12 mouse cellular contexts compared by ENCODE assay signal in the genomic region with DNA sequence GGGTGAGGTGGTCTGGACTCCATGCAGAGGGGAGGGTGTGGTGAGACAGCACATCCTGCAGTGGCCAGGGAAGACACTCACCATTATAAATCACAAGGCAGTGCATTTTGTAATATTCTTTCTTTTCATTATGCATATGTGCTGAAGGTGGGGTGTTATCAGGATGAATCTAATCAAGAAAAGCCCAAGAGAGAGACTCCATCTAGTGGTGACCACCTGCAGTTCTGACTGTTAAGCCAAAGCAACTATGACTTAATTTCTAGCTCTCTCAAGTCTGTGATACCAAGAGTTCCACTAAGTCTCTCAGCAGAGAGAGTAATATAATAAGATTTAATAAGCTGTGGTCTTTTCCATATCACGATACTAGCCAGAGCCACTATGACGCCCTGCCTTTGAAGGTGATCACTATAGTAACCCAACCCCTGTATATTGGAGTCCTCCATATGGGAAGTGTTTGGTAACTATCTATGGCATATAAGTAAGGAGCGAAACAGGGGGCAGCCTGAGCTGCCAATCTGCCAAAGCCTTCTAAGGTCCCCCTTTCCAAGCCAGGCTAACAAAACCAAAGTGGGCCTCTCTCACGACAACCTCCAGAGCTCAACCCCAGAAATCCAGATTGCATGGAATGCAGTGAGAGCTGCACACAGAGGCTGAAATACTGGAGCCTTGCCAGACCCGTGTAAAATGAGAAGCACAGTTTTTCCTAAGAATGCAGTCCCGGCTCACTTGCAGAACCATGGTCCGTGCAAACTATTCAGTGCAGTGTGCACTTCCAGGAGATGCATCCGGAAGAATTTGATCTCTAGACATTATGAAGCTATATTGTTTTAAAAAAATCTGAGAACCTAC.
DNase-seq lines count a peak whose midpoint lies in the region; ATAC-seq and TF ChIP-seq lines count a peak whose summit lies in the region.
"Had no signal": no experiment of that assay in that cellular context is flagged by ENCODE, and none has a peak within 500 bp of the region (broad histone marks: within the 10 kb centered on the region; RNA-seq: fewer than 3 reads in every experiment).

No protein-coding gene starts in this region.

- peak; percentile 71 for TF ChIP-seq CTCF in left cerebral cortex, adult 2 months (IDR thresholded peaks at IDR 0.05)

- H3K4me3 ChIP-seq in hindbrain, embryonic 10.5 days, result no peak overlapping the region
- H3K4me3 ChIP-seq in hindbrain, embryonic 14.5 days (replicated peaks; ENCODE audit: low read length), result no peak overlapping the region
- H3K4me3 ChIP-seq in left cerebral cortex, adult 2 months, result no peak overlapping the region
- H3K4me3 ChIP-seq in embryonic facial prominence, embryonic 14.5 days (ENCODE audit: low read depth, low read length), result no peak overlapping the region

- 0 out of 2 replicates have a peak overlapping the region, but pooled peaks have one; percentile 17 for H3K27ac ChIP-seq in hindbrain, embryonic 10.5 days
- no peak overlapping the region for H3K27ac ChIP-seq in hindbrain, embryonic 14.5 days
- no peak overlapping the region for H3K27ac ChIP-seq in left cerebral cortex, adult 2 months
- no peak overlapping the region for H3K27ac ChIP-seq in embryonic facial prominence, embryonic 14.5 days (replicated peaks; ENCODE audit: low read depth, low read length)

- no peak for DNase-seq in hindbrain, embryonic 10.5 days (ENCODE audit: low spot score)
- no peak for DNase-seq in hindbrain, embryonic 14.5 days (ENCODE audit: low spot score)
- peak in 1 of 2 experiments; percentile 28 for DNase-seq in left cerebral cortex, adult 2 months (ENCODE audit: extremely low spot score in 1 of 2, low spot score in 2 of 2)
- no peak for DNase-seq in left cerebral cortex, postnatal 10 days (ENCODE audit: extremely low spot score in 1 of 2, low spot score in 2 of 2)
- peak; percentile 4 for DNase-seq in Muller cell, postnatal 12 days (ENCODE audit: inconsistent ontology term)
- DNase-seq in embryonic facial prominence, embryonic 14.5 days (ENCODE audit: low spot score), result peak; percentile 91
- no peak for DNase-seq in cerebellum, adult 18-20 months
- no peak for DNase-seq in thymus, adult 18-20 months
- DNase-seq: lung, postnatal 36 days; retina, postnatal 1 day had no signal

- no peak overlapping the region for H3K9ac ChIP-seq in hindbrain, embryonic 14.5 days
- no peak overlapping the region for H3K9ac ChIP-seq in embryonic facial prominence, embryonic 14.5 days (ENCODE audit: low read depth, low read length)

- no peaks in the 10 kb centered on the region for H3K9me3 ChIP-seq in hindbrain, embryonic 10.5 days
- no peaks in the 10 kb centered on the region for H3K9me3 ChIP-seq in hindbrain, embryonic 14.5 days (ENCODE audit: control insufficient read depth, low read length)
- no peaks in the 10 kb centered on the region for H3K9me3 ChIP-seq in embryonic facial prominence, embryonic 14.5 days (ENCODE audit: control insufficient read depth, low read length)

- H3K4me2 ChIP-seq in hindbrain, embryonic 14.5 days (replicated peaks), result no peak overlapping the region
- no peak overlapping the region for H3K4me2 ChIP-seq in embryonic facial prominence, embryonic 14.5 days (ENCODE audit: low read depth, low read length)
- H3K4me2 ChIP-seq: heart, embryonic 11.5 days had no signal

- no peaks in the 10 kb centered on the region for H3K36me3 ChIP-seq in hindbrain, embryonic 10.5 days
- no peaks in the 10 kb centered on the region for H3K36me3 ChIP-seq in hindbrain, embryonic 14.5 days (replicated peaks; ENCODE audit: control insufficient read depth, insufficient read depth)
- no peaks in the 10 kb centered on the region for H3K36me3 ChIP-seq in embryonic facial prominence, embryonic 14.5 days (ENCODE audit: control insufficient read depth, insufficient read depth, low read length)

- intact Hi-C loops in left cerebral cortex, adult 2 months (cut with DNase I), result loop anchor here (5.0 kb wide), 1 partner anchor 131 kb away; no protein-coding TSS in a partner anchor
- intact Hi-C loops in left cerebral cortex, postnatal 10 days (cut with DNase I), result no loop called here

- peaks cover 24% of the 10 kb centered on the region for H3K4me1 ChIP-seq in hindbrain, embryonic 10.5 days (replicated peaks)
- no peaks in the 10 kb centered on the region for H3K4me1 ChIP-seq in hindbrain, embryonic 14.5 days (replicated peaks; ENCODE audit: control insufficient read depth, insufficient read depth, low read length)
- no peaks in the 10 kb centered on the region for H3K4me1 ChIP-seq in embryonic facial prominence, embryonic 14.5 days (ENCODE audit: control insufficient read depth, insufficient read depth, low read length)

- no peaks in the 10 kb centered on the region for H3K27me3 ChIP-seq in hindbrain, embryonic 10.5 days (ENCODE audit: insufficient read depth, poor library complexity, severe bottlenecking)
- peaks cover 4% of the 10 kb centered on the region; the same call in 1 of the 2 replicates for H3K27me3 ChIP-seq in hindbrain, embryonic 14.5 days (ENCODE audit: control insufficient read depth, insufficient read depth, low read length)
- H3K27me3 ChIP-seq in embryonic facial prominence, embryonic 14.5 days (replicated peaks; ENCODE audit: control insufficient read depth, insufficient read depth, low read length), result no peaks in the 10 kb centered on the region

- no peak for ATAC-seq in hindbrain, embryonic 14.5 days (ENCODE audit: low FRiP score)
- ATAC-seq in embryonic facial prominence, embryonic 14.5 days (ENCODE audit: low read depth), result peak; percentile 79
- ATAC-seq: activated CD4-positive, CD25-positive, alpha-beta regulatory T cell, adult 4 months had no signal

- 70% methylated on average over 8 of the region's 8 CpGs for WGBS in hindbrain, embryonic 10.5 days
- 56% methylated on average over 8 of the region's 8 CpGs for WGBS in hindbrain, embryonic 14.5 days
- 24% methylated on average over 8 of the region's 8 CpGs for WGBS in embryonic facial prominence, embryonic 14.5 days

Comparison
In these comparisons a context has a peak if more than half of its experiments do, and no peak if none do; other contexts are left out.
1. DNase-seq: peak in Muller cell, postnatal 12 days (single experiment) and embryonic facial prominence, embryonic 14.5 days (single experiment); none in hindbrain, embryonic 10.5 days (single experiment), hindbrain, embryonic 14.5 days (single experiment), left cerebral cortex, postnatal 10 days (0 of 2), cerebellum, adult 18-20 months (0 of 2) and thymus, adult 18-20 months (0 of 2).